Mouse (Mus musculus): ENCODE results near the gene Hic1. TPM values are rescaled to one million over a fixed set of nuclear protein-coding genes. Genes with fewer than 3 reads are reported as not detected.

Gene Hic1
- polyA plus RNA-seq, 1 experiment from 2014 or later = 3.2 TPM

DNA sequence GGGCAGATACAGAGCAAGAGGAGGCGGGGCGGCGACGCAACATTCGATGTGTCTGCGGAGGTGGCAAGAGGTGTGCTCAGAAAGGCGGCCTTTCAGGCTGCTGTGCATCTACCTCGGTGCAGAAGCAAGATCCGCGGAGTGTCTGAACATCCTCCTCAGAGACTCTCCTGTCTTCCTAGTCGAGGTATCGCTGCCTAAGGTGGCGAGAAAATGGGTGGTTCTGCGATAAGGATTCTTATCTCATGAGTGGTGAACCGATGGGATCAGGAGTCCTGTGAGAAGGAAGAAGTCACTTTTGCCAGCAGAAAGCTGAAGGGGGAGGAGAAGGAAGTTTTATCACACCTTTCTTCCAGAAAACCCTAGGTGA, 4.5 kb upstream of the Hic1 start:
- Histone ChIP-seq H3K4me3 (ENCODE audit: low read depth, low read length) (peak overlapping the region; percentile 65), H3K9me3 (ENCODE audit: control insufficient read depth, low read length) (no peaks in the 10 kb centered on the region), H3K27ac (ENCODE audit: low read depth, low read length) (no peak overlapping the region), H3K36me3 (ENCODE audit: control insufficient read depth, insufficient read depth, low read length) (peaks cover 3% of the 10 kb centered on the region; the same call in 1 of the 2 replicates), H3K27me3 (replicated peaks; ENCODE audit: control insufficient read depth, insufficient read depth, low read length) (peaks cover 55% of the 10 kb centered on the region), H3K4me2 (peak overlapping the region; percentile 77), H3K9ac (ENCODE audit: low read depth, low read length) (no peak overlapping the region), H3K4me1 (replicated peaks; ENCODE audit: control insufficient read depth, insufficient read depth, low read length) (peaks cover 49% of the 10 kb centered on the region)
- 1% methylated on average over 15 of the region's 15 CpGs for WGBS
- ATAC-seq (replicated peaks; ENCODE audit: low FRiP score) = no peak
- DNase-seq (ENCODE audit: low spot score) = no peak

DNA sequence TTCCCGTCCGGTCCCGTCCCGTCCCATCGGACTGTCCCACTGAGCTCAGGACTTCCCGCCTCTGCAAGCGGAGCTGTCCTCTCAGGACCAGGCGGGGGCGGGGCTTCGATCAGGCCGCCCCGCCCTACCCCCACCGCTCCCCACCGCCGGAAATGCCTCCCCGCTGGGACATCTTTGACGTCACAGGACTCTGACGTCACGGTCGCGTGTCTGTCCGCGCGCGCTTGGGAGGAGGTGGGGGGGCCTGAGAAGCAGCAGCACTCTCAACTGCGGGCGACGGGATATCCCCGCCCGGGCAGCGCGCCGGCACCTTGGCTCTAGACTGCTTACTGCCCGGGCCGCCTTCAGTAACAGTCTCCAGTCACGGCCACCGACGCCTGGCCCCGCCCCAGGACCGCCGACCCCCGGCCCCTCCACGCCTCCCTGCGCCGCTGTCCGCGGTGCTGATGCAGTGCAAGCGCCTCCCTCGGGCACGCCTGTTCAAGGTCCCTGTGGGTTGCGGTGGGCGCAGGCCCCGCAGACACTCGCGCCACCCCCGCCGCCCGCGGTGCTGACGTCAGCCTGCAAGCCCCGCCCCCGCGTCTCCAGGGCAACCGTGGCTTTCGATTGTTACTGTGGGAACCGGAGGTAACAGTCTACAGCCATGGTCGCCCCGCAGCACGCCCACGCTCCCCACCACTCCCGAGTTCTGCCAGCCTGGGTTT, 3.9 kb upstream of the Hic1 start:
- peak overlapping the region; percentile 77 for H3K4me2 ChIP-seq
- H3K4me3 ChIP-seq (ENCODE audit: low read depth, low read length) = peak overlapping the region; percentile 65

DNA sequence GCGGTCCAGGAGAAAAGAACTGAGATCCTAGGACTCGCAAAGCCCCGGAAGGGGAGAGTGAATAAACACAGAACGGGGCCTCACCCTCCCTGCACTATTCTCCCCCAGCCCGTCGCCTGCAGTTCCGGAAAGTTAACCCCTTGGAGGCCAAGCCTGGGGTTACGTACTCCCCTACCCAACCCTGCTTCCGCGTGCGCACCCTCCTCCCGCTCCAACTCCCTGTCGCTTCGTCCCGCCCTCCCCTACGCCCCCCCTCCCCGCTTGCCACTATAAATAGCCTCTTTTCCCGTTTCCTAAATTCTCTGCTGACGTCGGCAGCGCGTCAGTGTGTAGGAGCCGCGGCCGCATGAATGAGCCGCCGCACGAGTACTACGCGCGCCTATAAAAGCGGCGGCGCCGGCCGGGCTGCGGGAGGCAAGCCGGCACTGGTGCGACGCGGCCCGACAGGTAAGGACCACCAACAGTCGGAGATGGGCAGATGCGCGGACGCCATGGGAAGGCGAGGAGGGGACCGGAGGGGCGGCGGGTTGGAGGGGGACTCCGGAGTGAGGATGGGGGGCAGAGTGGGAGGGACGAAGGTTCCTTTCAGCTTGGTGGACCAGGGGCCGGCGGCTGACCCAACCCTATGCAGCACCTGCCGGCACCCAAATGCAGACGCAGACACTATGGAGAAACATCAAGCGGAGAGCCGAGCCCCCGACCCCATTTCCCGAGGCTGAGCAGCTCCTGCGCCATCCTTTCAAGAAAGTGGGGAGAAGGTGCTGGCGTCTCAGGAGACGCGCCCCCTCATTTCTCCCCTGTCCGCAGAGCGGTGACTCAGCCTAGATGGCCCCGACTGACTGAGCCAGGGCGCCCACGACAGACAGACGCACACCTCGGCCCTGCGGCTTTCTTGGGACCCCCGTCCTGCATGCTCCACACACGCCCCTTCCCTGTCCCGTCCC, 3.1 kb upstream of the Hic1 start:
- Histone ChIP-seq H3K36me3 (ENCODE audit: control insufficient read depth, insufficient read depth, low read length) (peaks cover 3% of the 10 kb centered on the region; the same call in 1 of the 2 replicates), H3K4me2 (peak overlapping the region; percentile 77), H3K4me1 (replicated peaks; ENCODE audit: control insufficient read depth, insufficient read depth, low read length) (peaks cover 53% of the 10 kb centered on the region), H3K9me3 (ENCODE audit: control insufficient read depth, low read length) (no peaks in the 10 kb centered on the region), H3K27me3 (replicated peaks; ENCODE audit: control insufficient read depth, insufficient read depth, low read length) (peaks cover 68% of the 10 kb centered on the region), H3K27ac (ENCODE audit: low read depth, low read length) (no peak overlapping the region), H3K4me3 (ENCODE audit: low read depth, low read length) (peak overlapping the region; percentile 65), H3K9ac (ENCODE audit: low read depth, low read length) (no peak overlapping the region)
- ATAC-seq (replicated peaks; ENCODE audit: low FRiP score) = no peak
- under 1% methylated on average over 73 of the region's 75 CpGs for WGBS
- DNase-seq (ENCODE audit: low spot score) = peak; percentile 50

More for the DNA sequence above, 3.9 kb upstream of the Hic1 start:
- peaks cover 54% of the 10 kb centered on the region for H3K4me1 ChIP-seq (replicated peaks; ENCODE audit: control insufficient read depth, insufficient read depth, low read length)
- peaks cover 3% of the 10 kb centered on the region; the same call in 1 of the 2 replicates for H3K36me3 ChIP-seq (ENCODE audit: control insufficient read depth, insufficient read depth, low read length)
- ATAC-seq (replicated peaks; ENCODE audit: low FRiP score) = peak; percentile 64
- WGBS = under 1% methylated on average over 64 of the region's 71 CpGs
- no peaks in the 10 kb centered on the region for H3K9me3 ChIP-seq (ENCODE audit: control insufficient read depth, low read length)
- peaks cover 60% of the 10 kb centered on the region for H3K27me3 ChIP-seq (replicated peaks; ENCODE audit: control insufficient read depth, insufficient read depth, low read length)
- H3K9ac ChIP-seq (ENCODE audit: low read depth, low read length) = no peak overlapping the region
- peak; percentile 87 for DNase-seq (ENCODE audit: low spot score)
- H3K27ac ChIP-seq (ENCODE audit: low read depth, low read length) = no peak overlapping the region

DNA sequence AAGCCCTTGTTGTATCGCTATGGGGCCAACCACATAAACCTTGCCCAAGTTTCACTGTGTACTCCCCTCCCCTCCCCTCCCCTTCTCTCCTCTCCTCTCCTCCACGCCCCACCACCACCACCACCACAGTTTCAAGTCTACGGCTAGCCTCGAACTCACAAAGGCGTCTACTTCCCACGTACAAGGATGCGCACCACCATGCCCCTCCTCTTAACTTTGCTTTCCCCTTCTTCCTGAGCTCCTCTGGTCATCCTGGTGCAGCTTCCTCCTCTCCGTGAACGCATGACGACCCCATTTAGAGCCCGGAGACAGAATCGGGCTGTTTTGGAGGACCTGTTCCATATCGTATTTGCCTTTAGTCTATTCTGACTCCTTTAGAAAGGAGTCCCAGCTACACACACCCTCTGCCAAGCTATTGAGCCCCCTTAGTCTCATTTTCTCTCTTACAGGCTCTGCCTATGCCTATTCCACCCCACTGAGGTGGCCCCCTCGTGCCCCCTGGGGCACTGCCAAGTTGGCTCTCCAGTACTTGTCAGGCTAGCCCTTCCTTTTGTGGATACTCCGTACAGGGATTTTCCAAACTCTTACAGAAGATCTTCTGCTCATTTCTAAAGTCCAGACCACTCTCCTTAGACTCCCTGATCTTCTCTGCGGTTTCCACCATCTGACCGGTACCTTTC, 2.0 kb upstream of the Hic1 start:
- Histone ChIP-seq H3K4me1 (replicated peaks; ENCODE audit: control insufficient read depth, insufficient read depth, low read length) (peaks cover 64% of the 10 kb centered on the region), H3K9me3 (ENCODE audit: control insufficient read depth, low read length) (no peaks in the 10 kb centered on the region), H3K27ac (ENCODE audit: low read depth, low read length) (no peak overlapping the region), H3K27me3 (replicated peaks; ENCODE audit: control insufficient read depth, insufficient read depth, low read length) (peaks cover 79% of the 10 kb centered on the region), H3K36me3 (ENCODE audit: control insufficient read depth, insufficient read depth, low read length) (no peaks in the 10 kb centered on the region; the same call in 1 of the 2 replicates), H3K4me2 (peak overlapping the region; percentile 77), H3K9ac (ENCODE audit: low read depth, low read length) (no peak overlapping the region), H3K4me3 (ENCODE audit: low read depth, low read length) (peak overlapping the region; percentile 65)
- WGBS = 9% methylated on average over 17 of the region's 17 CpGs
- DNase-seq (ENCODE audit: low spot score) (no peak), ATAC-seq (replicated peaks; ENCODE audit: low FRiP score) (no peak)

DNA sequence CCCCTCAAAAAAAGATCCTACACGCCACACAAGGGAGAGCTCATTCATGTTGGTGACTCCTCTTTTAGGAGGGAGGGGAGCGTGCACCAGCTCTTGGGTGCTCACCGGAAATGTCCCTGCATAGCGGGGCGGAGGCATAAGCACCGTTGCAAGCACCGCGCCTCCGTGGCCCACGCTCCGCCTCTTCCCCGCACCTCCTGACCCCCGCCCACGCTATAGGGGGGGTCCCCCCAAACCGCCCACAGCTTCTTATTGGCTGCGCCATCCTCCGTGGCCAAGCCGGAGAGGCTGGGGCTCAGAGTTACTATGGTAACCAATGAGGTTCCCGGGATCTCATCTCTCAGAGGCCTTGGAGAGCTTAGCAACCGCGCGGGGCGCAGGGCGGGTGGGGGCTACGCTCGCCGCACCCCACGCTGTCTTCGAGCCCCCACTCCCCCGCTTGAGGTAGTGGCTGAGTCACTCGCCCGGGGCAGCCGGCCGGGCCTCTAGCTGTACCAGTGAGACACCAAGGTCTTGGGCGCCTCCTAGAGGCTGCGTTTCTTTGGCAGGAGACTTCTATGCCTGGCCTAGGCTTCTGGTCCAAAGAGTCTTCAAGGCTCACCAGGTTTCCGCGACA, 925 bp upstream of the Hic1 start:
- H3K27ac ChIP-seq (ENCODE audit: low read depth, low read length) = no peak overlapping the region
- peaks cover 74% of the 10 kb centered on the region for H3K4me1 ChIP-seq (replicated peaks; ENCODE audit: control insufficient read depth, insufficient read depth, low read length)
- no peak overlapping the region for H3K9ac ChIP-seq (ENCODE audit: low read depth, low read length)
- peak overlapping the region; percentile 65 for H3K4me3 ChIP-seq (ENCODE audit: low read depth, low read length)
- no peaks in the 10 kb centered on the region; the same call in 1 of the 2 replicates for H3K36me3 ChIP-seq (ENCODE audit: control insufficient read depth, insufficient read depth, low read length)
- H3K27me3 ChIP-seq (replicated peaks; ENCODE audit: control insufficient read depth, insufficient read depth, low read length) = peaks cover 90% of the 10 kb centered on the region
- WGBS = under 1% methylated on average over 38 of the region's 38 CpGs
- no peaks in the 10 kb centered on the region for H3K9me3 ChIP-seq (ENCODE audit: control insufficient read depth, low read length)
- H3K4me2 ChIP-seq = peak overlapping the region; percentile 97
- DNase-seq (ENCODE audit: low spot score) = peak; percentile 87
- ATAC-seq (replicated peaks; ENCODE audit: low FRiP score) = peak; percentile 48; the same call in 1 of the 2 replicates

DNA sequence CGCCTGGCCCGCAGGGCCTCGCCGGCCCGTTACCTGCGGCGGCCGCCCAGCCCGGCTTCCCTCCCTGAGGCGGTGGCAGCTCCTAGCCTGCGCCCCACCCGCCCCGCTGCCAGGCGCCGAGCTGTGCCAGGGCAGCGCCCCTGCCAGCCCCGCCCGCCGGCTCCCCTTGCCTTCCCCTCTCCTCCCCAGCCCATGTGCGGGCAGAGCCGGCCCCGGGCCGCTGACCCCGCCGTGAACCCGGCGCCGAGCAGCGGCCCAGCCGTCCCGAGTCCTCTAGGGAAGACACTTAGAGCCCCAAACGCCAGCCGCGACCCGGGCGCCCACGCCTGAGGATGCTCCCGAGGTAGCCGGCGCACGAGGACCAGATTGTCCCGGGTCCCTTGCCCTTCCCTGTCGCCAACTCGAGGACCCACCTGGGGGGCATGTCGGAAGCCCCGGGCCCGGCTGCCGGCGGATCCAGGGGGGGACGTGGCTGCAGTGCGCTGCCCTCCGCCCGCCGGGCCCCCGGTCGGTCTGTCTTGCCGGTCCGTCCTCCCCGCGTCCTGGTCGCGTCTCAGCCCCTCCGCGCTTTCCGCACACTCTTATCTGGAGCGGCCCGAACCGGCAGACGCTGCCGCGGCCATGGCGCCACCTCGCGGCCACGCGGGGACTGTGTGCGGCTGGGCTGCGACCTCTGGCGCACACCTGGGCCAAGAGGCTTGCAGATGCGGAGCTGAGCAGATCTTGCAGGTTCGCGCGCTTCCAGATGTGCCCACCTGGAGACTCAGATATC, 543 bp downstream of the Hic1 start:
- peak overlapping the region; percentile 64 for H3K9ac ChIP-seq (ENCODE audit: low read depth, low read length)
- H3K27ac ChIP-seq (ENCODE audit: low read depth, low read length) = peak overlapping the region; percentile 55
- under 1% methylated on average over 83 of the region's 83 CpGs for WGBS
- no peaks in the 10 kb centered on the region; the same call in 1 of the 2 replicates for H3K36me3 ChIP-seq (ENCODE audit: control insufficient read depth, insufficient read depth, low read length)
- ATAC-seq (replicated peaks; ENCODE audit: low FRiP score) (peak; percentile 47; the same call in 1 of the 2 replicates), DNase-seq (ENCODE audit: low spot score) (peak; percentile 84)
- peak overlapping the region; percentile 97 for H3K4me2 ChIP-seq
- H3K9me3 ChIP-seq (ENCODE audit: control insufficient read depth, low read length) = no peaks in the 10 kb centered on the region
- H3K27me3 ChIP-seq (replicated peaks; ENCODE audit: control insufficient read depth, insufficient read depth, low read length) = peaks cover 94% of the 10 kb centered on the region
- peak overlapping the region; percentile 65 for H3K4me3 ChIP-seq (ENCODE audit: low read depth, low read length)
- H3K4me1 ChIP-seq (replicated peaks; ENCODE audit: control insufficient read depth, insufficient read depth, low read length) = peaks cover 75% of the 10 kb centered on the region

DNA sequence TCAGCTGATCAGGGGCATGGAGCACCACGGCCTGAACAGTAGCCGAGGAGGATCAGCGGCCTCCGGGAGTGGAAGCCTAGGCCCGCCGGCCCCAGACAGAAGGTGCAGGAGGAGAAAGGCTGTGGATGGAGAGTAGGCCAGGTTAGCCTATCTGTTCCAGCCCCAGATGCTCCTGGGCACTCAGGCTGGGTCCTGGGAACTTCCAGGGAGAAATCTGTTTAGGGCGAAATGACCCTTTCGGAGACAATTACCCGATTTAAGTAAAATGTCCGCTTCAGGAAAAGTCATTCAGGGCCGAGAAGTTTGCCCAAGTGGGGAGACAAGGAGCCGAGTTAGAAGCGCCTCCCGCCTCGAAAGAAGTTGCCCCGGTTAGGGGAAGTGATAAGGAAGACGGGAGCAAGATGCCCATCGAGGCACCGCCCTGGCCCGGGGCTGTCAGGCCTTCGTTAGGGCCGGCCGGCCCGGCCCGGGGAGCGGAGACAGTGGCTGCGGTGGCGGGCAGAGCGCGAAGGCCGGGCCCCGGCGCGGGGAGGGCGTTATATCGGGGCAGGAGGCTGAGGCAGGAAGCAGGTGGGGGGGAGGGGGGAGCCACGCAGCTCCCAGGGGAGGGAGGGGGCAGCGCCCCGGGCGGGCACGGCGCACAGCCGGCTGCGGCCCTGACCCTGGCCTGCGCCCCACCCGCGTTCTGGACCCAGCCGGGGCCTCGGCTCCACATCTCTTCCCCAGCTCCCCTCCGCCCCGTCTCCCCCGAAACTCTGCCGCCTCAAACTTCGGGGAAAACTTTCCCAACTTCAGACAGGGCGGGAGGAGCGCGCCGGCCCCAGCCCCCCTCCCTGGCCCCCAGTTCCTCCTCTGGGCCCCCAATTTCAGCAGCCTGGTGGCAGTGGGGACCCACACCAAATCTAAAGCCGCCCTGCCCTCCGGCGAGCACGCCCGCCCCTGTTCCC, 1.4 kb downstream of the Hic1 start:
- DNase-seq (ENCODE audit: low spot score) = peak; percentile 53
- peak overlapping the region; percentile 64 for H3K9ac ChIP-seq (ENCODE audit: low read depth, low read length)

More for the DNA sequence above, 1.4 kb downstream of the Hic1 start:
- Histone ChIP-seq H3K9me3 (ENCODE audit: control insufficient read depth, low read length) (no peaks in the 10 kb centered on the region), H3K4me1 (replicated peaks; ENCODE audit: control insufficient read depth, insufficient read depth, low read length) (peaks cover 67% of the 10 kb centered on the region), H3K27ac (ENCODE audit: low read depth, low read length) (peak overlapping the region; percentile 38; the same call in 1 of the 2 replicates), H3K4me2 (peak overlapping the region; percentile 97), H3K4me3 (ENCODE audit: low read depth, low read length) (peak overlapping the region; percentile 65), H3K27me3 (replicated peaks; ENCODE audit: control insufficient read depth, insufficient read depth, low read length) (peaks cover 85% of the 10 kb centered on the region), H3K36me3 (ENCODE audit: control insufficient read depth, insufficient read depth, low read length) (peaks cover 4% of the 10 kb centered on the region; the same call in 1 of the 2 replicates)
- ATAC-seq (replicated peaks; ENCODE audit: low FRiP score) = no peak
- 4% methylated on average over 58 of the region's 63 CpGs for WGBS
